Mouse (Mus musculus) cerebellum, postnatal 25 days (tissue): ENCODE results near the gene Chac1.

ENCODE experiments used
- DNase-seq, 2 experiments: peaks; one replicate each; pipeline ENCODE4 v3.0.0; 2021; ENCODE audit warnings: mixed read lengths in 2 of 2

Chac1 gene

DNA sequence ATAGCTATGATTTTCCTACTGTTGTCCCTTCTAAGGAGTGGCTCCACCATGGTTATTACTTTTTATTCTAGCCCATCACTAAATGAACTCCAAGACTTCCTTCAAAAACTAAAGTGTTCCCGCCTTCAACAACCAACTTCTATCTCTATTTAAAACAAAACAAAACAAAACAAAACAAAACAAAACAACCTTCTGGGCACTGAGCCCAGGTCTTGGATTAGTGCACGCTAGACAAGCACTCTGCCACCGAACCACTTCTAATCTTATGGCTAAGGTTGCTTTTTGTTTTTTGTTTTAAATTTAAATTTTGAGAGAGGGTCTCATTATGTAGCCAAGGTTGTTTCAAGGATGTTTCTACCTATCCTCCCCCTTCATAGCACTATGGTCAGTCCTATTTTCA, 26.8 kb downstream of the Chac1 start:
- no peak for DNase-seq

DNA sequence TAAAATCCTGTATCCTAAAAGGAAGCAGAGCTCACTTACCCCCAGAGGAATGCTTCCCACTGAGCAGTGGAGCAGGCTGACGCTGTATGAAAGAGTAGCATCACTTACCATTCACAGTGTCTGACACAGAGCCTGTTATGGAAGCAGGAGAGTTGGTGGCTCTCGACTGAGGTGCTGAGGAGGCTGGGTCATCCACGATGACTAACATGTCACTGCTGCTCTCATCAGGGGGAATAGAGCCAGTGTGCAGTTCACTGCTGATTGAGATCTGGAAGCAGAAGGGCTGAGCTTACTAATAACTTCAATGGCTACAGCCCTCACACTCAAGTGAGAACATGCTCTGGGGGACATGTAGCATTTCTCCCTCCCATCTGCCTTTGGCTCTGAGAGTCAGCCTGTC, 28.4 kb downstream of the Chac1 start:
- no peak for DNase-seq

DNA sequence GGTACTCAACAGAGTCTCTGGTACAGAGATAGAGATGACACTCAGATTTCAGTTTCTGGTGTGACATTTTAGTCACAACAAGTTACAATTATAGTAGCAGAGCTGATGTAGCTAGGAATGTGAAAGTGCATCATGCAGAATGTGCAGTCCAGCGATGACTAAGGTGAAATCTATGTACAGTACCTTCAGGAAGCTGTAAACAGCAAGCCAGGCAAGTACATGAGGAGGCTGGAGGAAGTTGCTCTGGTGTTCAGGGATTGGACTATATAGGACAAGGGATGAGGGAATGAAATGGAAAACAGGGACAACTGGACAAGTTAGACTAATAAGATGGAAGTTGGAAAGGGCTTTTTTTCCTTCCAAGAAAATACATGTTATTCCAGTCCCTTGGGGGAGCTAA, 37.2 kb downstream of the Chac1 start:
- DNase-seq, result no peak

DNA sequence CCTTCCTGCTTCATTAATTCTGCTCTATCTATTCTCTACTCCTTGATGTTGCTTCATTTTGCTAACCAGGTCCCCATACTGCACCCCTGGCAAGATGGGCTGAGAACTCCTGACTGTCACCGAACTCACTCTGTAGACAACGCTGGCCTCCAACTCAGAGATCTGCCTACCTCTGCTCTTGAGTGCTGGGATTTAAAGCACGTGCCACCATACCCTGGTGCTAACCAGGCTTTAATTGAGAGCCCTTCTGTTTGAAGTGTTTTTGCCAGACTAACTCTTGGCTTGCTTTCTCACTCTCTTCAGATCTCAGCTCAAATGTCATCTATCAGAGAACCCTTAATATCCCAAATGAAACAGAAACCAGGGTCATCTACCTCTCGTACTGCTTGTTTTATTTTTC, 39.0 kb downstream of the Chac1 start:
- DNase-seq, result no peak

DNA sequence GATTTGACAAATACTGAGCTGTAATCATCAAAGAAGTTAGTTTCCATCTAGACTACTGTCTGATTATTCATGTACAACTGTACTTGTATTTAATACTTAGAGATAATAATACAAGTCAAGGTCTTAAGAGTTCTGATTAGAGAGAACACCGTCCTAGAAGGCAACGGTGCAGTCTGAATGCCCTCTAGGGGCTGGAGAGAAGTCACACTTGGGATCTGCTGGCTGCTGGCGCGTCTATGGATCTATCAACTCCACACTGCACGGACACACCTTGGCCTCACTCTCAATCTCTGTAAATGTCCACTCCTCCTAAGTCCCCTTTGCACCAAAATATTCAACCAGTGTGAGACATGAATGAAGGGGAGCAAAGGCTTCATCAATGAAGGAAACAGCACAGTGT, 47.2 kb downstream of the Chac1 start:
- no peak for DNase-seq

DNA sequence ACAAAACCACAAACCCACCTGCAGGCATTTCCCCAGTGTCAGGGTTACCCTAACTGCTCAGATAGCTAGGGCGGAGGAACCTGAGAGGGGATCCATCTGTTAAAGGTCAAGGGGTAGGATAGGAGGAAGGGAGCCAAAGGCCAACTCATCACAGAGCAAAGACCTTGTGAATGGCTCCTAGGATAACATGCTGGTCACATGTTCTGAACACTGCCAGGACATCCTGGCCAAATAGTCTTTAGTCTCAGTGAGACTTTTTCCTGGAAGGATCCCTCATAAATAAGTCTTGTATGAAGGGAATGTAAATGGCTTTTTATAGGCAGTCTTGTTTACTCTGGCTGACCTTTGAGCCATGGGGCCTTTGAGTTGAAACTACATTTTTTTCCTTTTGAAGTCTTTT, 47.6 kb downstream of the Chac1 start:
- no peak for DNase-seq

DNA sequence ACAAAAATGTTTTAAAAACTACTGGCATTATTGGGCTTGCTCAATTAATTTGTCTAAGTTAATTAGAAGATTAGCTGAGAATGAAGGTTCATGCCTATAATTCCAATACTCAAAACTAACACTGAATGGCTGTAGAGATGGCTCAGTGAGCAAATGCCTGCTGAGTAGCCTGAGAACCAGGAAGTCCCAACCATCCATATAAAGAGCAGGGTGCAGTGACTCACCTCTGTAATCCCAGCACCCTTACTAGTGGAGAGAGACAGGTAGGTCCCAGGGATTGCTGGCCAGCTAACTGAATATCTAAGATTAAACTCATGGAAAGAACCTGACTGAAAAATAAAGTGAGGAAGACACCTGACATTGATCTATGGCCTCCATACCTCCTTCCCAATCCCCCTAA, 48.3 kb downstream of the Chac1 start:
- DNase-seq, result no peak
